Comparison of ENCODE assay signal across 9 mouse cellular contexts in genomic region chr11:83066640-83067531, GRCm38 (mm10). TPM values are rescaled to one million over a fixed set of nuclear protein-coding genes. Genes with fewer than 3 reads are reported as not detected.
DNase-seq lines count a peak whose midpoint lies in the region; ATAC-seq lines count a peak whose summit lies in the region.
"Had no signal": no experiment of that assay in that cellular context is flagged by ENCODE, and none has a peak within 500 bp of the region (broad histone marks: within the 10 kb centered on the region; RNA-seq: fewer than 3 reads in every experiment).

No protein-coding gene starts in this region.

- DNase-seq in left cerebral cortex, postnatal 14 days (ENCODE audit: low spot score in 2 of 2), result peak; percentile 12 to 24
- no peak for DNase-seq in left cerebral cortex, adult 9 months (ENCODE audit: low spot score in 2 of 2)
- peak; percentile 55 for DNase-seq in adrenal gland, postnatal 14 days
- no peak for DNase-seq in right cerebral cortex, postnatal 25 days
- DNase-seq in cerebellum, adult 18-20 months, result no peak
- no peak for DNase-seq in right cerebral cortex, adult 18-20 months

- peak; percentile 86 for ATAC-seq in heart, embryonic 14.5 days (ENCODE audit: insufficient number of reproducible peaks, insufficient read depth, low FRiP score, low read depth)
- peak; percentile 95 for ATAC-seq in megakaryocyte-erythroid progenitor cell, adult 5-6 weeks (replicated peaks; ENCODE audit: low FRiP score, low TSS enrichment, poor library complexity, severe bottlenecking)

- peak overlapping the region; percentile 1 to 26; a peak in 3 of 4 replicates for H3K4me3 ChIP-seq in heart, embryonic 14.5 days (ENCODE audit: control insufficient read depth in 1 of 2, insufficient read depth in 1 of 2, low read depth in 1 of 2, low read length in 2 of 2)
- H3K4me3 ChIP-seq: limb, embryonic 13.5 days had no signal

- H3K27ac ChIP-seq in heart, embryonic 14.5 days (replicated peaks in 1 of 2; ENCODE audit: control insufficient read depth in 1 of 2, insufficient read depth in 1 of 2, low read depth in 2 of 2, low read length in 2 of 2), result no peak overlapping the region; a peak in 1 of 4 replicates
- H3K27ac ChIP-seq: limb, embryonic 13.5 days had no signal

- no peaks in the 10 kb centered on the region for H3K36me3 ChIP-seq in heart, embryonic 14.5 days (ENCODE audit: control insufficient read depth, insufficient read depth, low read length)
- H3K36me3 ChIP-seq: limb, embryonic 13.5 days had no signal

- intact Hi-C loops in left cerebral cortex, postnatal 14 days (cut with DNase I), result no loop called here

- no peaks in the 10 kb centered on the region for H3K27me3 ChIP-seq in heart, embryonic 14.5 days (ENCODE audit: control insufficient read depth, insufficient read depth, low read length)

- WGBS in heart, embryonic 14.5 days, result 42% methylated on average over 11 of the region's 11 CpGs

- no peaks in the 10 kb centered on the region for H3K9me3 ChIP-seq in heart, embryonic 14.5 days (ENCODE audit: control insufficient read depth, low read length)
- H3K9me3 ChIP-seq: limb, embryonic 13.5 days had no signal

- peak overlapping the region; percentile 56 for H3K4me2 ChIP-seq in heart, embryonic 14.5 days (ENCODE audit: low read length)
- H3K4me2 ChIP-seq: limb, embryonic 13.5 days had no signal

- peaks cover 7 to 13% of the 10 kb centered on the region in 2 experiments; a peak in 3 of 4 replicates for H3K4me1 ChIP-seq in heart, embryonic 14.5 days (ENCODE audit: control insufficient read depth in 2 of 2, insufficient read depth in 2 of 2, low read length in 2 of 2)

- H3K9ac ChIP-seq in heart, embryonic 14.5 days (ENCODE audit: low read length), result peak overlapping the region; percentile 49
- H3K9ac ChIP-seq: limb, embryonic 13.5 days had no signal

RNA-seq across cellular contexts. Expression of gene Slfn2, which starts 2.0 kb away (rescaled TPM):
- 1 to 10 TPM in 1 of 2 experiments, under 1 TPM in 1; 0.78 to 1.3 TPM for total RNA-seq in left cerebral cortex, postnatal 14 days (2021)
- 4.1 and 15.8 TPM in 2 replicates for total RNA-seq in adrenal gland, postnatal 14 days (2021)
- 4.5 and 5.5 TPM in 2 replicates for polyA plus RNA-seq in heart, embryonic 14.5 days (2014; fragmentation: Nextera tagmentation; extraction: Ambion mirVana)
- 0.66 and 3.7 TPM in 2 replicates for total RNA-seq in megakaryocyte-erythroid progenitor cell, adult 5-6 weeks (2014; fragmentation: Nextera tagmentation)
- total RNA-seq in megakaryocyte-erythroid progenitor cell, adult 5-6 weeks (2017), result 1.4 and 8.3 TPM in 2 replicates

RNA-seq across cellular contexts. Expression of gene Slfn8, which starts 46.3 kb away (rescaled TPM):
- total RNA-seq in left cerebral cortex, postnatal 14 days (2021), result under 1 TPM; 0.36 to 0.62 TPM
- 0.93 and 2.1 TPM in 2 replicates for total RNA-seq in adrenal gland, postnatal 14 days (2021)
- polyA plus RNA-seq in heart, embryonic 14.5 days (2014; fragmentation: Nextera tagmentation; extraction: Ambion mirVana), result 0.58 TPM in 2 replicates
- 7.4 and 9.3 TPM in 2 replicates for total RNA-seq in megakaryocyte-erythroid progenitor cell, adult 5-6 weeks (2014; fragmentation: Nextera tagmentation)
- 6.5 and 11.6 TPM in 2 replicates for total RNA-seq in megakaryocyte-erythroid progenitor cell, adult 5-6 weeks (2017)

RNA-seq across cellular contexts. Expression of gene Slfn1, which starts 49.8 kb away (rescaled TPM):
- not detected for total RNA-seq in left cerebral cortex, postnatal 14 days (2021)
- total RNA-seq in adrenal gland, postnatal 14 days (2021), result 0.48 and 5.3 TPM in 2 replicates
- polyA plus RNA-seq in heart, embryonic 14.5 days (2014; fragmentation: Nextera tagmentation; extraction: Ambion mirVana), result 0.11 and 0.80 TPM in 2 replicates
- total RNA-seq in megakaryocyte-erythroid progenitor cell, adult 5-6 weeks (2014; fragmentation: Nextera tagmentation), result 0.64 TPM in 1 of 2 replicates, not detected in the other
- total RNA-seq in megakaryocyte-erythroid progenitor cell, adult 5-6 weeks (2017), result 0.23 and 2.5 TPM in 2 replicates
- polyA plus RNA-seq: limb, embryonic 13.5 days had no signal

Comparison
In these comparisons a context has a peak if more than half of its experiments do, and no peak if none do; other contexts are left out.
1. DNase-seq: peak in left cerebral cortex, postnatal 14 days (2 of 2) and adrenal gland, postnatal 14 days (single experiment); none in left cerebral cortex, adult 9 months (0 of 2), right cerebral cortex, postnatal 25 days (single experiment), cerebellum, adult 18-20 months (0 of 2) and right cerebral cortex, adult 18-20 months (single experiment).